Mouse (Mus musculus): ENCODE results near the gene Eif1ad. TPM values are rescaled to one million over a fixed set of nuclear protein-coding genes. Genes with fewer than 3 reads are reported as not detected.

The Eif1ad gene
- polyA plus RNA-seq, 1 experiment from 2014 or later: 71.1 TPM

DNA sequence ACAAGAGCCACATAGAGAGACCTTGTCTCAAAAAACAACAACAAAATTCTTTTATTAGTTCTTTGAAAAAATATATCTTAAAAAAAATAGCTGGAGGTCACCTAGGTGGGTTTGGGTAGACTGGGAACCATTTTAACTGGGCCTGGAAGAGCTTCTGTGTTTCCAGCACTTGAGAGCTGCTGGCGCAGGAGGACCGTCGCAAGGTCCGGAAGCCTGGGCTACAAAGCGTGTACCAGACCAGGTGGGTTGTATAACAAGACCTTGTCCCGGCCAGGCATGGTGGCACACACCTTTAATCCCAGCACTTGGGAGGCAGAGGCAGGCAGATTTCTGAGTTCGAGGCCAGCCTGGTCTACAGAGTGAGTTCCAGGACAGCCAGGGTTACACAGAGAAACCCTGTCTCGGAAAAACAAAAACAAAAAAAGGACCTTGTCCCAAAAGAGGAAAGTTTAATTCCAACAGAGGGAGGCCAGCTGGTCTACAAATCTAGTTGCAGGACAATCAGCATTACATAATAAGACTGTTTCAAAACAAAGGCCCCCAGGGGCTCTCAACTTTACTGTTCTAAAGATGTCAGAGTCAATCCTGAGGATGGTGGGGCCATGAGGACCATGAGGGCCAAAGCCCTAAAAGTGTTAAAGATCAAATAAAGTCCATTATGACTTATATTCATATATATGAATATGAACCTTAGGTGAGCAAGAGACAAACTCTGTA, 52.4 kb downstream of the Eif1ad start:
- H3K27me3 ChIP-seq (ENCODE audit: insufficient read depth, low read length): no peaks in the 10 kb centered on the region
- no peak overlapping the region for H3K27ac ChIP-seq (ENCODE audit: low read depth)
- H3K4me1 ChIP-seq (ENCODE audit: insufficient read depth): 0 out of 2 replicates have a peak, but pooled peaks cover 8% of the 10 kb centered on the region
- H3K9me3 ChIP-seq (ENCODE audit: low read depth, low read length): no peaks in the 10 kb centered on the region
- H3K36me3 ChIP-seq (ENCODE audit: insufficient read depth): peaks cover 36% of the 10 kb centered on the region
- H3K4me3 ChIP-seq (ENCODE audit: low read depth, low read length): no peak overlapping the region
- no peak overlapping the region for H3K9ac ChIP-seq
- DNase-seq: no peak
- WGBS: 90% methylated on average over 8 of the region's 8 CpGs
- no peak overlapping the region for H3K4me2 ChIP-seq
- no peak for ATAC-seq (ENCODE audit: insufficient read depth)
- no peak for TF ChIP-seq CTCF (IDR thresholded peaks at IDR 0.05; ENCODE audit: low read depth)

DNA sequence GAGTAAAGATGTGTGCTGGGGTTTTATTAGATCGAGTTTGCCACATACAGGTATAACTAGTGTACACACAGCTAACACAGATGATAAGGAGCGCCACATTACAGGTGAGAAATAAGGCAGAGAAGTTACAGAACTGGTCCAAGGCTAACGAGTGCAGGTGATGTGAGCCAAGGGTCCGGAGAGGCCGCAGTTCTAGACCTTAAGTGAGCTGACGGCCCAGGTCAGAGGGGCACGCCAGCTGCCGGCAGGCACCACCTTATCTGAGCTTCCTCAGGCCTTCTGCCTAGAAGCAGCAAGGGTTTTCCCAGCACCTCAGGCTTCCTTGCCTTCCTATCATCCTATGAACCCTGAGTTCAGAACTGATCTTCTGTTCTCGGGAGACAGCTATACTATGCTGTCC, 53.1 kb downstream of the Eif1ad start:
- H3K9me3 ChIP-seq (ENCODE audit: low read depth, low read length): no peaks in the 10 kb centered on the region
- H3K27ac ChIP-seq (ENCODE audit: low read depth): no peak overlapping the region
- ATAC-seq (ENCODE audit: insufficient read depth) (no peak), DNase-seq (no peak)
- 0 out of 2 replicates have a peak, but pooled peaks cover 8% of the 10 kb centered on the region for H3K4me1 ChIP-seq (ENCODE audit: insufficient read depth)
- TF ChIP-seq CTCF (IDR thresholded peaks at IDR 0.05; ENCODE audit: low read depth): no peak
- 84% methylated on average over 9 of the region's 9 CpGs for WGBS
- no peak overlapping the region for H3K4me2 ChIP-seq
- H3K27me3 ChIP-seq (ENCODE audit: insufficient read depth, low read length): no peaks in the 10 kb centered on the region
- no peak overlapping the region for H3K9ac ChIP-seq
- H3K36me3 ChIP-seq (ENCODE audit: insufficient read depth): peaks cover 36% of the 10 kb centered on the region
- H3K4me3 ChIP-seq (ENCODE audit: low read depth, low read length): no peak overlapping the region

DNA sequence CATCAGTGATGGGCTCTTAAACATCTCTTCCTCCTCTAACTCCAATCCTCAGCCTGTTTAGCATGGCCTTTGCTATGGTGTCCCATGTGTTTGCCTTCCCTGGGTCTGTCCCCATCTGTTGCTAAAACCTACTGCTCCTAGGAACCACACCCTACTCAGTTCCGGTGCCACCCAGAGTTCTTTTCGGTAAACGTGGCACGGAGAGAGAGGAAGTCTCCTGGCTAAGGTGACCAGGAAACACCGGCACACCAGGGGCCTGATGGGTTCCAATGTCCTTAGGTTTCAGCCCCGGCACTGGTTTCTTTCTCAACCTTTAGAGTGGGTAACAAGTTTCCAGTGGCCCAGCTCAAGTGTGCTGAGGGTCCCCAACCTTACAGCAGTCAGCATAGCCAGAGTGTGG, 54.0 kb downstream of the Eif1ad start:
- WGBS: 92% methylated on average over 6 of the region's 6 CpGs
- Histone ChIP-seq H3K4me3 (ENCODE audit: low read depth, low read length) (no peak overlapping the region), H3K4me1 (ENCODE audit: insufficient read depth) (0 out of 2 replicates have a peak, but pooled peaks cover 8% of the 10 kb centered on the region), H3K4me2 (no peak overlapping the region), H3K27me3 (ENCODE audit: insufficient read depth, low read length) (no peaks in the 10 kb centered on the region), H3K9ac (no peak overlapping the region), H3K36me3 (ENCODE audit: insufficient read depth) (peaks cover 36% of the 10 kb centered on the region), H3K27ac (ENCODE audit: low read depth) (no peak overlapping the region), H3K9me3 (ENCODE audit: low read depth, low read length) (no peaks in the 10 kb centered on the region)
- ATAC-seq (ENCODE audit: insufficient read depth) (no peak), DNase-seq (no peak)
- TF ChIP-seq CTCF (IDR thresholded peaks at IDR 0.05; ENCODE audit: low read depth): no peak

Other genes with a start within 250 kb of the Eif1ad start
- 20.4 and 24.8 TPM in 2 replicates for gene Klc2, start 248.2 kb upstream of the Eif1ad start, polyA plus RNA-seq (2014; fragmentation: Nextera tagmentation; extraction: Ambion mirVana)
- 27.8 and 31.8 TPM in 2 replicates for gene Pacs1, start 93.6 kb upstream of the Eif1ad start, polyA plus RNA-seq (2014; fragmentation: Nextera tagmentation; extraction: Ambion mirVana)
- gene Sf3b2, start 71.3 kb upstream of the Eif1ad start, polyA plus RNA-seq (2014; fragmentation: Nextera tagmentation; extraction: Ambion mirVana): 334 and 368 TPM in 2 replicates
- 2.2 and 2.9 TPM in 2 replicates for gene Gal3st3, start 68.4 kb upstream of the Eif1ad start, polyA plus RNA-seq (2014; fragmentation: Nextera tagmentation; extraction: Ambion mirVana)
- gene Catsper1, start 31.0 kb upstream of the Eif1ad start, polyA plus RNA-seq (2014; fragmentation: Nextera tagmentation; extraction: Ambion mirVana): not detected in 2 replicates
- 0.41 TPM in 1 of 2 replicates, not detected in the other for gene Cst6, start 17.2 kb upstream of the Eif1ad start, polyA plus RNA-seq (2014; fragmentation: Nextera tagmentation; extraction: Ambion mirVana)
- gene Banf1, start 427 bp downstream of the Eif1ad start, polyA plus RNA-seq (2014; fragmentation: Nextera tagmentation; extraction: Ambion mirVana): 515 and 542 TPM in 2 replicates
- gene Sart1, start 22.0 kb downstream of the Eif1ad start, polyA plus RNA-seq (2014; fragmentation: Nextera tagmentation; extraction: Ambion mirVana): 72.0 and 73.8 TPM in 2 replicates
- 0.64 TPM in 1 of 2 replicates, not detected in the other for gene Tsga10ip, start 35.8 kb downstream of the Eif1ad start, polyA plus RNA-seq (2014; fragmentation: Nextera tagmentation; extraction: Ambion mirVana)
- 204 and 217 TPM in 2 replicates for gene Drap1, start 58.2 kb downstream of the Eif1ad start, polyA plus RNA-seq (2014; fragmentation: Nextera tagmentation; extraction: Ambion mirVana)
- 40.8 and 42.7 TPM in 2 replicates for gene AI837181, start 58.4 kb downstream of the Eif1ad start, polyA plus RNA-seq (2014; fragmentation: Nextera tagmentation; extraction: Ambion mirVana)
- not detected in 2 replicates for gene Fosl1, start 80.8 kb downstream of the Eif1ad start, polyA plus RNA-seq (2014; fragmentation: Nextera tagmentation; extraction: Ambion mirVana)
- 9.0 and 10.0 TPM in 2 replicates for gene Ccdc85b, start 91.2 kb downstream of the Eif1ad start, polyA plus RNA-seq (2014; fragmentation: Nextera tagmentation; extraction: Ambion mirVana)
- gene Fibp, start 93.9 kb downstream of the Eif1ad start, polyA plus RNA-seq (2014; fragmentation: Nextera tagmentation; extraction: Ambion mirVana): 101 and 104 TPM in 2 replicates
- gene Ctsw, start 101.8 kb downstream of the Eif1ad start, polyA plus RNA-seq (2014; fragmentation: Nextera tagmentation; extraction: Ambion mirVana): 1.0 and 1.8 TPM in 2 replicates
- gene Efemp2, start 107.2 kb downstream of the Eif1ad start, polyA plus RNA-seq (2014; fragmentation: Nextera tagmentation; extraction: Ambion mirVana): 178 and 192 TPM in 2 replicates
- gene Mus81, start 121.7 kb downstream of the Eif1ad start, polyA plus RNA-seq (2014; fragmentation: Nextera tagmentation; extraction: Ambion mirVana): 39.8 and 42.6 TPM in 2 replicates
- gene Cfl1, start 123.7 kb downstream of the Eif1ad start, polyA plus RNA-seq (2014; fragmentation: Nextera tagmentation; extraction: Ambion mirVana): 3,236 and 3,318 TPM in 2 replicates
- gene 1700020D05Rik, start 137.0 kb downstream of the Eif1ad start, polyA plus RNA-seq (2014; fragmentation: Nextera tagmentation; extraction: Ambion mirVana): 0.18 TPM in 1 of 2 replicates, not detected in the other
- gene Snx32, start 143.8 kb downstream of the Eif1ad start, polyA plus RNA-seq (2014; fragmentation: Nextera tagmentation; extraction: Ambion mirVana): 6.0 and 6.7 TPM in 2 replicates
- 0.89 and 1.0 TPM in 2 replicates for gene Ovol1, start 193.9 kb downstream of the Eif1ad start, polyA plus RNA-seq (2014; fragmentation: Nextera tagmentation; extraction: Ambion mirVana)
- gene Ap5b1, start 201.3 kb downstream of the Eif1ad start, polyA plus RNA-seq (2014; fragmentation: Nextera tagmentation; extraction: Ambion mirVana): 3.7 and 4.2 TPM in 2 replicates
- 138 and 145 TPM in 2 replicates for gene Rnaseh2c, start 235.1 kb downstream of the Eif1ad start, polyA plus RNA-seq (2014; fragmentation: Nextera tagmentation; extraction: Ambion mirVana)
- gene Kat5, start 243.5 kb downstream of the Eif1ad start, polyA plus RNA-seq (2014; fragmentation: Nextera tagmentation; extraction: Ambion mirVana): 25.5 and 33.4 TPM in 2 replicates

Measured in lung, embryonic 14.5 days (tissue).